Comparison of ENCODE assay signal across 12 mouse cellular contexts in the genomic region with DNA sequence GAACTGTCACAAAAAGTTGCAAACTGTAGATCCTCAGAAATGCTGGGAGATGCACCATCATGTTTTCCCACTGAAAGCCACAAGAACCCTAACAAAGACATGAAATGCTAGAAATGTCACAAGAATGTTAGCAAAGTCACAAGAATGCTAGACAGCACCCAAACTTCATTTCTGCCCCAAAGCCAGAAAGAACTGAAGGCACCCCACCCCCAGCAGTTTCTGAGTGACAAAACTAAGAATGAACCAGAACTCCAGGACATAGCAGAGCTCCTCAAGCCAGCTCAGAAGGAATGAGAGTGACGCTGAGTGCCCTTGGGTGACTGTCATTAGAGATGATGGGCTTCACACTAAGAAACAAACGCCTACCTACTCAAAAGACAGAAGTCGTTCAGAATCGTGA.
"Had no signal": no experiment of that assay in that cellular context is flagged by ENCODE, and none has a peak within 500 bp of the region (broad histone marks: within the 10 kb centered on the region; RNA-seq: fewer than 3 reads in every experiment).

No protein-coding gene starts in this region.

- DNase-seq: retina, postnatal 1 day; right cerebral cortex, adult 18-20 months; right cerebral cortex, postnatal 14 days; right cerebral cortex, postnatal 25 days; right cerebral cortex, postnatal 4 days; spleen, adult 18-20 months; thymus, adult 18-20 months; thymus, adult 2 months; thymus, postnatal 14 days; thymus, postnatal 25 days; thymus, postnatal 36 days; thymus, postnatal 4 days had no signal
